Mouse (Mus musculus) lung, adult 2 months (tissue): ENCODE measurements around the gene Rybp.

Experiments used
- CTCF ChIP-seq: fragments of 200-500 bp; IDR thresholded peaks from 2 replicates; pipeline ENCODE4 v1.5.1; 2011; ENCODE audit warnings: mild to moderate bottlenecking, low read length, control low read depth; ENCODE audit not compliant: insufficient read depth
- POLR2A ChIP-seq: fragments of 200-500 bp; IDR thresholded peaks from 2 replicates; pipeline ENCODE4 v1.6.1; 2011; ENCODE audit warnings: low read depth, mild to moderate bottlenecking, control low read depth, low read length, borderline replicate concordance; ENCODE audit errors: extremely low read depth

DNA sequence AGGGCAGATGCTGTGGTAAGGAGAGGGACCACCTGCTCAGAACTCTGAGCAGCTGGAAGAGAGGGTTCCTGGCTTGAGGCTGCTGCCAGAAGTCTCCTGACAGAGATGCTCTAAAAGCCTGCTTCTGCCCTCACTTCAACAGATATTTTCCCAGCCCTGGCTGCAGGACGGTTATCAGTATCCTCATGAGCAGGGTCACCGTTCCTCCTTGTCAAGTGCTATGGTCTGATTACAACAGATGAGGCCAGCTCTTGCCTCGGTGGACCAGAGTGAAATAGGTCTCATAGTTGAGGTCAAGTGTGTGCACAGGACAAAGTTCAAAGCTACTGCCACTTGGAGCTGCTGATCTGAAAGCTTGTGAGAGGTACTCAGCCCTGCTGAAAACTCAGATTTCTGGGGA lies 108.5 kb downstream of the Rybp start:
- TF ChIP-seq CTCF (no peak), POLR2A (no peak)
